Mouse (Mus musculus) midbrain, embryonic 15.5 days (tissue): ENCODE measurements at regions not wholly inside any gene's neighbourhood (a gene's known extent, or its start where the extent isn't known, plus 50 kb on each side); places are given as distances from the start of the nearest gene placed in this dataset.

Experiments used
- ATAC-seq: fragments of 200-750 bp; cut with Nextera tagmentation; replicated peaks from 2 replicates; pipeline ENCODE4 v1.8.0; 2017; ENCODE audit warnings: moderate TSS enrichment
- H3K27ac ChIP-seq: fragments of 300-500 bp; sonication (generic); 2 replicates; pipeline ENCODE4 v1.5.1; 2015; ENCODE audit warnings: mild to moderate bottlenecking, inconsistent platforms
- H3K27me3 ChIP-seq: fragments of 300-500 bp; sonication (generic); replicated peaks from 2 replicates; pipeline ENCODE4 v1.6.1; 2015; ENCODE audit warnings: inconsistent platforms
- H3K36me3 ChIP-seq: fragments of 300-500 bp; sonication (generic); replicated peaks from 2 replicates; pipeline ENCODE4 v1.6.1; 2015; ENCODE audit warnings: inconsistent platforms
- H3K4me1 ChIP-seq: fragments of 300-500 bp; sonication (generic); 2 replicates; pipeline ENCODE4 v1.6.1; 2015; ENCODE audit warnings: inconsistent platforms
- H3K4me2 ChIP-seq: fragments of 300-500 bp; sonication (generic); 2 replicates; pipeline ENCODE4 v1.6.1; 2015; ENCODE audit warnings: inconsistent platforms, mild to moderate bottlenecking, moderate library complexity
- H3K4me3 ChIP-seq: fragments of 300-500 bp; sonication (generic); 2 replicates; pipeline ENCODE4 v1.5.1; 2015; ENCODE audit warnings: mild to moderate bottlenecking, inconsistent platforms
- H3K9ac ChIP-seq: fragments of 300-500 bp; sonication (generic); 2 replicates; pipeline ENCODE4 v1.6.1; 2015; ENCODE audit warnings: mild to moderate bottlenecking, inconsistent platforms
- H3K9me3 ChIP-seq: fragments of 300-500 bp; sonication (generic); 2 replicates; pipeline ENCODE4 v1.6.1; 2016; ENCODE audit warnings: inconsistent platforms
- WGBS: fragments of 180-500 bp; shearing (Covaris S2); methylation state at CpG from one replicate; pipeline ENCODE4 v1.1.7; 2015; ENCODE audit warnings: mixed read lengths; 5-methylcytosine and 5-hydroxymethylcytosine counted together

DNA sequence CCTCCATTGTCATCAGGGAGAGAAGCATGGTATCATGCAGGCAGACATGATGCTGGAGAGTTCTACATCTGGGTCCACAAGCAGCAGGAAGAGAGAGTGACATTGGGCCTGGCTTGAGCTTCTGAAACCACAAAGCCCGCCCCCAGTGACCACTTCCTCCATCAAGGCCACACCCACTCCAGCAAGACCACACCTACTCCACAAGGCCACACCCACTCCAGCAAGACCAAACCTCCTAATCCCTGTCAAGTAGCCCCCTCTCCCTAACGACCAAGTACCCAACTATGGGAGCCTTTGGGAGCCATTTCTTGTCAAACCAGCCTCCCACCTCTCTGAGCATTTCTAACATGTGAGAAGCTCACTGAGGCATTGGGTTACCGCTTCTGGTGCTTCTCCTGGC, 209.6 kb downstream of the Rpap3 start:
- Histone ChIP-seq H3K9me3 (no peaks in the 10 kb centered on the region), H3K27me3 (no peaks in the 10 kb centered on the region), H3K4me2 (no peak overlapping the region), H3K4me3 (no peak overlapping the region), H3K4me1 (no peaks in the 10 kb centered on the region), H3K36me3 (no peaks in the 10 kb centered on the region), H3K9ac (no peak overlapping the region), H3K27ac (no peak overlapping the region)
- 84% methylated on average over 3 of the region's 3 CpGs for WGBS
- no peak for ATAC-seq

DNA sequence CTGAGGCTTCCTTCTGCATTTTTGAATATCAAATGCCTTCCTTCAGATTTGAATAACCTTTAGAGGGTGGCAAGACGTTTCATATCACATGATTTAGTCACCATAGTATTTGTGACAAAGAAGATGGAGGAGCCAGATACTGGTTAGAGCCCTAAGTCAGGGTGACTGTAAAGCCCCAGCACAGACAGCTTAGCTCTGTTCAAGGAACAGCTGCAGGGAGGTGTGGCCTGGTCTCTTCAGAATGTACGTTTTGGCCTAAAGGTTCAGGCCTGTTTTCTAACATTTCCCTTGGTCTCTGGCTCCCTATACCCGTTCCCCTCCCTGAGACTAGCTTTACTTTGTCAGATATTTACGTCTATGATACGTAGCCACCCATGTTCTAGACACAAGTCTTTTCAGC, 212.3 kb downstream of the Rpap3 start:
- Histone ChIP-seq H3K4me3 (no peak overlapping the region), H3K27ac (no peak overlapping the region), H3K36me3 (no peaks in the 10 kb centered on the region), H3K9me3 (no peaks in the 10 kb centered on the region), H3K9ac (no peak overlapping the region), H3K4me1 (no peaks in the 10 kb centered on the region), H3K4me2 (no peak overlapping the region), H3K27me3 (no peaks in the 10 kb centered on the region)
- WGBS, result 88% methylated on average over 5 of the region's 5 CpGs
- no peak for ATAC-seq

DNA sequence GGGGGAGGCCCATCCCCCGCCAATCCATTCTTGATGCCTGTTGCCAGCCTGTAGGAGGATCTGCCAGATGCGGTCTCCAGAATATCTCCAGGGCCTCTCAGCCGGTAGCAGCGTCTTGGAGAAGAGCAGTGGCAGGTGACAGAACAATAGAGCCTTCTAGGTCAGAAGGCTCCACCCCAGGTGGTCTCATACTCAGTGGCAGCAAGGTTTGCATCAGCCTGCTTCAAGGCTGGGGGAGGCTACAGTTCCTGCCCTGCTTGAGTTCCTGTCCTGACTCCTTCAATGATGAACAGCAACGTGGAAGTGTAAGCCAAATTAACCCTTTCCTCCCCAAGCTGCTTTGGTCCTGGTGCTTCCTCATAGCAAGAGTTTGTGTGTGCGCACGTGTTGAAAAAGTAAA, 213.8 kb downstream of the Rpap3 start:
- Histone ChIP-seq H3K27ac (no peak overlapping the region), H3K9me3 (no peaks in the 10 kb centered on the region), H3K4me1 (no peaks in the 10 kb centered on the region), H3K36me3 (no peaks in the 10 kb centered on the region), H3K9ac (no peak overlapping the region), H3K27me3 (no peaks in the 10 kb centered on the region), H3K4me3 (no peak overlapping the region), H3K4me2 (no peak overlapping the region)
- ATAC-seq, result no peak
- 76% methylated on average over 7 of the region's 7 CpGs for WGBS

DNA sequence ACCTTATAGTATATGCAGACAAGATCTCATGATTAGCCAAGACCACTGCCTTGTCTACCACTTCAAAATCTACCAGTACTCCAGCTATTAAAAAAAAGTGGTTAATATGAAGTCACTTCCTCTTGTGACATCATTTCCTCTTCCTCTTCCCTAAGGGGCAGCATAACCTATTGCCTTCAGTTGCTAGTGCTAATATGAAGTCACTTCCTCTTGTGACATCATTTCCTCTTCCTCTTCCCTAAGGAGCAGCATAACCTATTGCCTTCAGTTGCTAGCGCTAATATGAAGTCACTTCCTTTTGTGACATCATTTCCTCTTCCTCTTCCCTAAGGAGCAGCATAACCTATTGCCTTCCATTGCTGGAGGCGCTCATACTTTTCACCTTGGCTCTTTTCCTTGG, 218.2 kb downstream of the Rpap3 start:
- H3K36me3 ChIP-seq, result no peaks in the 10 kb centered on the region
- no peak overlapping the region for H3K27ac ChIP-seq
- ATAC-seq, result no peak
- no peaks in the 10 kb centered on the region for H3K27me3 ChIP-seq
- H3K4me3 ChIP-seq, result no peak overlapping the region
- no peak overlapping the region for H3K4me2 ChIP-seq
- H3K9me3 ChIP-seq, result no peaks in the 10 kb centered on the region
- H3K4me1 ChIP-seq, result no peaks in the 10 kb centered on the region
- WGBS, result 92% methylated on average over 2 of the region's 2 CpGs
- no peak overlapping the region for H3K9ac ChIP-seq

DNA sequence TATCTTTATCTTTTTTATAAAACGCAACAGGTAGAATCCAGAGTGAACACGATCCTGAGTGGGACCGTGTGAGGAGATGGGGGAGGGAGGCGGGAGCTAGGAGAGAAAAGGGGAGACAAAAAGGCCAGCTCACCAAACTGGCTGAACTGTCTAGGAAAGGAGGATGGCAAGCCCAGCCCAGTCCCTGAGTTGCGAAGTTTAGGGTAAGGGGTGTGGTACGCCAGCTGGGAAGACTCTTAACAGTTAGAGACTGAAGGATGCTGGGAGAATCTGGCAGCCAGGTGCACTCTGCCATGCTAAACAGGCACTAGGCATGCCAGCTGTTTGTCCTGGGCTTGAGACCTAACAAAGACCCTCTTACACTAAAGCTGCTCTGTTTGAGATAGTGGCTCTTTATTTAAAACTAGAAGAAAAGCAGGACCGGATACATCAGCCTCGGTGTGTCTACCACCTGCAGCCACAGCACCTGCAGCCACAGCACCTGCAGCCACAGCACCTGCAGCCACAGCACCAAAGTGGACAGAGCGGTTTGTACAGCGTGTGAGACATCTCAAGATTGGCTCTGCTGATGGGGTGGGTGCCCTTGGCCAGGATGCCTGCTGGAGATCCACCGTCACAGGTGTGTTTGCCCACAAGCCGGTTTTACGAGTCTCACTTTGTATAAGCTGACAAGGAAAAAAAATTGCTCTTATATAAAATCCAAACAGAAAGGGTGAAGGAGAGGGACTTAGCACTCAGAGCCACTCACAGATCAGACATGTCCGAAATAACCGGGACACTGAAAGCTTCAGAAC, 225.1 kb upstream of the Amigo2 start:
- Histone ChIP-seq H3K4me2 (no peak overlapping the region), H3K36me3 (no peaks in the 10 kb centered on the region), H3K9me3 (no peaks in the 10 kb centered on the region), H3K4me3 (no peak overlapping the region), H3K27ac (no peak overlapping the region), H3K27me3 (no peaks in the 10 kb centered on the region), H3K4me1 (no peaks in the 10 kb centered on the region), H3K9ac (no peak overlapping the region)
- WGBS, result 89% methylated on average over 15 of the region's 15 CpGs
- ATAC-seq, result no peak

DNA sequence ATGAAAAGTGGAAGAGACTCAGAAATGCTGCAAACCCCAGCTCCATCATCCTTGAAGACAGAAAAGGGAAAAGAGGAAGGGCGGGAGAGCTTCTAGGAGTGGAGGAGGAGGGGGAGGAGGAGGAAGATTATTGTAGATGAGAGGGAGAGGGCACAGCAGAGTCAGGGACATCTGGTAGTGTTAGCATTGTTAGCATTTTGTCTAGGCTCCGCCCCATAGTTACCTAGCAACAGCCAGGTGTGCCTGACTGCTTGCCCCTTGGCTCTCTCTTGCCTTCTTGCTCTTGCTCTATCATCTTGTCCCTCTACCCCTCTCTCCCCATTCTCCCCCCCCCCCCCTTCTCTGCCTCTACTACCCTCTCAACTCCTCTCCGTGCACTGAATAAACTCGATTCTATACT, 224.4 kb upstream of the Amigo2 start:
- Histone ChIP-seq H3K9ac (no peak overlapping the region), H3K4me1 (no peaks in the 10 kb centered on the region), H3K4me3 (no peak overlapping the region), H3K27ac (no peak overlapping the region), H3K36me3 (no peaks in the 10 kb centered on the region), H3K9me3 (no peaks in the 10 kb centered on the region), H3K27me3 (no peaks in the 10 kb centered on the region), H3K4me2 (no peak overlapping the region)
- no peak for ATAC-seq
- WGBS, result 87% methylated on average over 4 of the region's 4 CpGs

DNA sequence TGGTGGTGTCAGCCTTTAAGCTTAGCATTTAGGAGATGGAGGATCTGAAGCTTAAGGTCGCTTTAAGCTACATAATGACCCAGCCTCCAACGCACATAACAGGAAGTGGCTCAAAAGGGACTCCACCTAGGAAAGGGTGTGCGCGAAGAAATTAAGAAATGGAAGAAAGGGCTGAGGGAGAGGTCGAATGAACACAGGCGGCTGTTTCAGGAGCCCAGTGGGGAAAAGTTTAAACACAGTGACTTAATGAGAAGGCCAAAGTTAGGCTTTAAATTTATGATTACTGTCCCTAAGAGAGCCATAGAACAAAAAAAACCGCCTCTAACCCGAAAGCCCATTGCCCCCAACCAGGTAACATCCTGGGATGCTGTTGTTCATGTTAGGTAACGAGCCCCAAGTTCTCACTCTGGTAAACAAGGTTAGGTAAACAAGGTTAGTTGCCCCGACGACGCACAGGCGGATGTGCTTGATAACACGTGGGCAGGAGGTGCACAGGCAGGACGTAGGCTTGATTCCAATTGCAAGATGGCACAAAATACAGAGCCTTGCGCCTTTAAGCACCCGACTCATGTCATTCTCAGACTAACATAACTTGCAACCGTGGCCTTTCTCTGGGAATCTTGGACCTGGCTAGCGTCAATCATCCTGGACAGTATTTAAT, 222.7 kb upstream of the Amigo2 start:
- Histone ChIP-seq H3K9ac (no peak overlapping the region), H3K4me3 (no peak overlapping the region), H3K9me3 (no peaks in the 10 kb centered on the region), H3K36me3 (no peaks in the 10 kb centered on the region), H3K27ac (no peak overlapping the region), H3K27me3 (no peaks in the 10 kb centered on the region), H3K4me2 (no peak overlapping the region), H3K4me1 (no peaks in the 10 kb centered on the region)
- ATAC-seq, result no peak
- 87% methylated on average over 19 of the region's 19 CpGs for WGBS

DNA sequence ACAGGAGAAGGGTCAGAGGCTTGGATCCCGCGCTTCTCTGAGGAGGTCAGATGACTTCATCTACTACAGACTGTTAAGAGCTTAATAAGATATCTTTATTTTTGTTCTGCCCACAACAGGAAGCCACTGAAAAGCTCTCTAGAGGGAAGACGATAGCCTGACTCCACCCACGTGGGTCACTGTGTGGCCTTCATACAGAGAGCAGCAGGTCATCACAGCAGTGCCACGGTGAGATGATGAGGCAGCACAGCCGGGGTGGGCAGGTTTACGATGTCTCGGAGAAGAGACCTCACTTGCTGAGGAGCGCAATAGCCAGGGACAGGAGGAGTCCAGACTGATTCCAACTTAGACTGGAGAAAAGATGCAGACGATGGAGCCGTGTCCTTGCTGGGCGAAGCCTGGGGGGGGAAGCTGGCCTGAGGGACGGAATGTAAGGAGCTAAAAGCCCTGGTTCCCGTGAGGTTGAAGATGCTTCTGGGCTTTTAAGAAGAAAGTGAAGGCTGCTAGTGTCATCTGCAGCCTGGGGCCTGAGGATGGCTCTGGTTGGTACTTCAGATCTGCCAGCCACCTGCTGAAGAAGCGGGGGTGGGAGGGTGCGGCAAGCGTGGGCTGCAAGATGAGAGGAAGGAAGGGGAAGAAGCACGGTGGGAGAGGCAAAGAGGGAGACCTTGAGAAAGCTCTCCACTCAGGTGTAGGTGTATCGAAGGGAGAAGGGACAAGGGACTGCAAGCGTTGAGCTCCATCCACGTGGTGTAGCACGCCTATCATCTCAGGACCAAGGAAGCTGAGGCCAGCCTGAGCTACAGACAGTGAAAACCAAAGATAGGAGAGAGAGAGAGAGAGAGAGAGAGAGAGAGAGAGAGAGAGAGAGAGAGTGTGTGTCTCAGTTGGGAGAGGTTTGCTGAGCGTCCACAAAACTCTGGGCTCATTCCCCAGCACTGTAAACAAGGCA, 221.9 kb upstream of the Amigo2 start:
- no peak overlapping the region for H3K9ac ChIP-seq
- H3K4me2 ChIP-seq, result no peak overlapping the region
- no peaks in the 10 kb centered on the region for H3K27me3 ChIP-seq
- H3K27ac ChIP-seq, result no peak overlapping the region
- no peak overlapping the region for H3K4me3 ChIP-seq
- WGBS, result 82% methylated on average over 23 of the region's 23 CpGs
- no peaks in the 10 kb centered on the region for H3K4me1 ChIP-seq
- ATAC-seq, result no peak
- no peaks in the 10 kb centered on the region for H3K9me3 ChIP-seq
- no peaks in the 10 kb centered on the region for H3K36me3 ChIP-seq

DNA sequence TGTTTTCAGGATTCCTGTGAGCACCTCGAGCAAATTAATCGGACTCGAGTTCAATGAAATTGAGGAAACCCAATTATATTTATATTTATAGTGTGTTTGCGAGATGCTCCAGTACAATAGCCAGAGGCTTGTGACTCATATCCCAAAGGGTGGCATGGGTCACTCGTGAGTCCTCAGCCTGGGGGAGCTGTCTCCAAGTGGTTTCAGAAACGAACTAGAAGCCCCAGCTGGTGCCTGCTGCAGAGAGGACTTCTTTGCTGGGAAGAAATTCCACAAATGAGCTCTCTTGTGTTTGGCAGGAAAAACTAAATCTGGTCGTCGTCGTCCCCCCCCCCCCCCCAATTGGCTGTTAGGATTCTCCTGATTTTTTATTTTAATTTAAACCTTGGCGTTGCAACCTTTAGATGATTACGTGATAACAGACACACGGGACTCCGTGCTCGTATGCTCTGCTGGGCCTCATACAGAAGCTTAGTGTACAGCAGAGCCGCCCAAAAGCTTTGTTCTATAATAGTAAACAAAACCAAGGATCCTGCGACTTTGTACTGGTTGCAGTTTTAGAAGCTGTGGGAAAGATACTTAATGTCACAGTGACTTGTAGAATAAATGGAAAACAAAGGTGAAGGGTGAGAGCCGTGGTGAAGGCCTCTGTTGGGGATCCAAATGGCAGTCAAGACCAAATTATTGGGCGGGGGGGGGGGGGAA, 220.8 kb upstream of the Amigo2 start:
- no peak for ATAC-seq
- Histone ChIP-seq H3K36me3 (no peaks in the 10 kb centered on the region), H3K4me1 (no peaks in the 10 kb centered on the region), H3K4me3 (no peak overlapping the region), H3K9me3 (no peaks in the 10 kb centered on the region), H3K9ac (no peak overlapping the region), H3K27me3 (no peaks in the 10 kb centered on the region), H3K4me2 (no peak overlapping the region), H3K27ac (no peak overlapping the region)
- 81% methylated on average over 18 of the region's 18 CpGs for WGBS

DNA sequence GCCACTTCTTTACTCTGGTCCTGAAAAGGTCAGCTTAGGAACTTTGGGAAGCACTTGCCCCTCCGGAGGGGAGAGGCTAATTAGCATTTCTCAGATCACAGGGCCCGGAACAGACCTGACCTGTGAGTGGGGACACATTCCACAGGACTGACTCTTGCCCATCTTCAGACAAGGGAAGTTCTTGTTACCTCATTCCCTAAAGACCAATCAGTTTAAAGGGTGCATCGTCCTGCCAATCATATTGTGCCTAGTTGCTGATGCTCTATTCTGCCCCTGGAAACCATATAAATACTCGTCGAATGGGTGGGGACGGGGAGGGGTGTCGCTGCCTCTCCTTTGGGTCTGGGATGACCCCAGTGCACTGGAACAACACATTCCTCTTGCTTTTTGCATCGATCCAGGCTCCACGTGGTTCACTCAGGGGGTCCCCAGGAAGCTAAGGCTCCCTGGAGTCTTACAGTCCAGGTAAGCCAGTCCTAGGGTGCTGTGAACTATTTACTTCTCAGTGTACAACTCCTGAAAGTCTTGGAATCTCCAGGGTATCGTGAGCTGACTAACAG, 219.9 kb upstream of the Amigo2 start:
- ATAC-seq, result no peak

DNA sequence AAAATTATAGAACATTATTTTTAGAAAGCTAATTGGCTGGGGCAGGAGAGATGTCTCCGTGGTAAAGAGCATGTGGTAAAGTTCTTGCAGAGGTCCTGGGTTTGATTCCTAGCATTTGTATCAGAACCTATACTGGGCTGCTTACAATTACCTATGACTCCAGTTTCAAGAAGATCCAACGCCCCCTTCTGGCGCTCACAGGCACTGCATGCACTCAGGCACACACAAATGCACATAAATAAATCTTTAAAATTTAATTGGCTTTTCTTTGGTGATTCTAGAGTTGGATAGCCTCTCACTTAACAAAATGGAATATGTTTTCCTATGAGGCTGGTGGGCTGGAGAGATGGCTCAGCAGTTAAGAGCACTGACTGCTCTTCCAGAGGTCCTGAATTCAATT, 219.0 kb upstream of the Amigo2 start:
- WGBS, result 72% methylated on average over 3 of the region's 3 CpGs
- H3K27ac ChIP-seq, result no peak overlapping the region
- H3K9ac ChIP-seq, result no peak overlapping the region
- H3K27me3 ChIP-seq, result no peaks in the 10 kb centered on the region
- no peak overlapping the region for H3K4me3 ChIP-seq
- H3K4me2 ChIP-seq, result no peak overlapping the region
- H3K4me1 ChIP-seq, result no peaks in the 10 kb centered on the region
- no peaks in the 10 kb centered on the region for H3K9me3 ChIP-seq
- ATAC-seq, result no peak
- H3K36me3 ChIP-seq, result no peaks in the 10 kb centered on the region

More for the DNA sequence above, 219.9 kb upstream of the Amigo2 start:
- Histone ChIP-seq H3K4me3 (no peak overlapping the region), H3K36me3 (no peaks in the 10 kb centered on the region), H3K27ac (no peak overlapping the region), H3K9me3 (no peaks in the 10 kb centered on the region), H3K9ac (no peak overlapping the region), H3K27me3 (no peaks in the 10 kb centered on the region), H3K4me1 (no peaks in the 10 kb centered on the region), H3K4me2 (no peak overlapping the region)
- WGBS, result 82% methylated on average over 10 of the region's 10 CpGs

DNA sequence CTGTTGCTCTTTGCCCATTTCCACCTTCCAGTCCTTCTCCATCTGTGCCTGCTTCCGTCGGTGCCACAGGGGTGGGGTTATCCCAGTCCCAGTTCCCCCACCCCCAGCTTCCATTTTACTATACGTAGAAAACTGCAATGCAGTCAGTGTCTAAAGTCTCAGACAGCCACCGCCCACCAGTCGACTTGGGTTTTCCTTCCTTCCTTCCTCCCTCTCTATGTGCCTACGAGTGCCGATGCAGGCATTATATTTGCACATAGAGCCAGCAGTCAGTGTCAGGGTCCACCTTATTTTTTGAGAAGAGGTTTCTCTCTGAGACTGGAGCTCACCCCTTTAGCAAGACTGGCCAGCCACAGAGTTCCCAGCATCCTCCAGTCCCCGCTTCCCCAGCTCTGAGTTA, 218.3 kb upstream of the Amigo2 start:
- Histone ChIP-seq H3K27ac (no peak overlapping the region), H3K4me2 (no peak overlapping the region), H3K9me3 (no peaks in the 10 kb centered on the region), H3K36me3 (no peaks in the 10 kb centered on the region), H3K4me3 (no peak overlapping the region), H3K9ac (no peak overlapping the region), H3K4me1 (no peaks in the 10 kb centered on the region), H3K27me3 (no peaks in the 10 kb centered on the region)
- 87% methylated on average over 8 of the region's 8 CpGs for WGBS
- ATAC-seq, result no peak
